Mouse (Mus musculus): ENCODE measurements around the gene Hsd11b2.

DNA sequence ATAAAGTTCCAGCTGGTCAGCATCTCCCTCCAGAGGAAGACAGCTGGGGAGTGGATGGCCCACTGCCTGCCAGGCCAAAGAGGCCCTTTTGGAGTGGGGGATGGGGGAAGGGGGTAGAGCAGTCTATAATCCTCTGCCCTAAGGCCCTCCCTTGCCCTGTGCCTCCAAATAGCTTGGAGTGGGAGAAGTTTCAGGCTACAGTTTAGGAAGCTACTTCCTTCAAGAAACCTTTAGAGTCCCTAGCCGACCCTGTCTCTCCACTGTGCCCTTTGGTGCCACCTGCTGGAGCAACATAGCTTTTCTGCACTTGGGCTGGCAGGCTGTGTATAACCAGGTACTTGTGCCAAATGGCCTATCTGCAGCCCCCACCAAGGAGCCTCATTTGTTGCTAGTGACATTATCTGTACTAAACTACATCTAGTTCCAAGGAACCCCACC lies 15.4 kb downstream of the Hsd11b2 start:
- TF ChIP-seq POLR2A (IDR thresholded peaks at IDR 0.05; ENCODE audit: borderline replicate concordance, extremely low read depth, low read depth, low read length) (no peak), CTCF (IDR thresholded peaks at IDR 0.05; ENCODE audit: insufficient read depth, low read length) (peak; percentile 94)
